Comparison of ENCODE assay signal across 27 mouse cellular contexts in genomic region chr7:102326323-102326722, GRCm38 (mm10). TPM values are rescaled to one million over a fixed set of nuclear protein-coding genes. Genes with fewer than 3 reads are reported as not detected.
DNase-seq lines count a peak whose midpoint lies in the region; ATAC-seq and TF ChIP-seq lines count a peak whose summit lies in the region.
"Had no signal": no experiment of that assay in that cellular context is flagged by ENCODE, and none has a peak within 500 bp of the region (broad histone marks: within the 10 kb centered on the region; RNA-seq: fewer than 3 reads in every experiment).

No protein-coding gene starts in this region.

- no peak for TF ChIP-seq CTCF in MEL (IDR thresholded peaks at IDR 0.05 in 2 of 3, conservative IDR thresholded peaks at IDR 0.05 in 1 of 3; ENCODE audit: control insufficient read depth in 1 of 3, insufficient read depth in 1 of 3, low read depth in 2 of 3, low read length in 3 of 3, poor library complexity in 1 of 3, severe bottlenecking in 1 of 3)
- no peak for TF ChIP-seq CTCF in kidney, adult 2 months (conservative IDR thresholded peaks at IDR 0.05; ENCODE audit: insufficient read depth, insufficient read length, low read depth, low read length)

- TF ChIP-seq EP300 in MEL (IDR thresholded peaks at IDR 0.05; ENCODE audit: low read depth in 1 of 2, low read length in 2 of 2): no peak

- DNase-seq in heart, adult 11 months: peak; percentile 55
- no peak for DNase-seq in heart, adult 8-10 months (ENCODE audit: low spot score)
- DNase-seq in MEL (ENCODE audit: low read depth, low spot score): no peak
- peak; percentile 32 for DNase-seq in naive thymus-derived CD4-positive, alpha-beta T cell, adult 2 months (ENCODE audit: low read depth)
- DNase-seq in kidney, adult 18-20 months: no peak
- DNase-seq in kidney, adult 2 months: no peak
- DNase-seq in lung, postnatal 14 days: no peak
- DNase-seq: adrenal gland, adult 8-10 months; adrenal gland, postnatal 25 days; cerebellum, adult 11-12 months; cerebellum, adult 8-10 months; cerebellum, postnatal 14 days; forebrain, postnatal 0 days; gastrocnemius, postnatal 25 days; heart, postnatal 10 days; heart, postnatal 36 days; kidney, adult 11 months had no signal

- H3K9ac ChIP-seq in MEL (ENCODE audit: control insufficient read depth, low read depth, low read length, poor library complexity, severe bottlenecking): no peak overlapping the region
- H3K9ac ChIP-seq: embryonic facial prominence, embryonic 12.5 days; embryonic facial prominence, embryonic 15.5 days; forebrain, postnatal 0 days; heart, embryonic 12.5 days; heart, embryonic 15.5 days; hindbrain, embryonic 13.5 days had no signal

- H3K79me2 ChIP-seq in MEL (ENCODE audit: control insufficient read depth, insufficient read depth, low read length, poor library complexity): peaks cover 6% of the 10 kb centered on the region; the same call in 1 of the 2 replicates

- ATAC-seq in activated CD4-positive, CD25-positive, alpha-beta regulatory T cell, adult 4 months: peak; percentile 38
- ATAC-seq: forebrain, embryonic 14.5 days; forebrain, postnatal 0 days; hindbrain, embryonic 16.5 days; Patski had no signal

- peaks cover 0 to 3% of the 10 kb centered on the region in 2 experiments; a peak in 1 of 4 replicates for H3K4me1 ChIP-seq in MEL (ENCODE audit: control insufficient read depth in 1 of 2, insufficient read depth in 2 of 2, low read length in 2 of 2)
- no peaks in the 10 kb centered on the region for H3K4me1 ChIP-seq in kidney, adult 2 months (ENCODE audit: control insufficient read depth, insufficient read depth, low read length)
- H3K4me1 ChIP-seq: embryonic facial prominence, embryonic 12.5 days; embryonic facial prominence, embryonic 15.5 days; hindbrain, embryonic 10.5 days; hindbrain, embryonic 13.5 days had no signal

- TF ChIP-seq POLR2A in MEL (IDR thresholded peaks at IDR 0.05; ENCODE audit: control insufficient read depth in 1 of 2, insufficient read depth in 1 of 2, low read depth in 1 of 2, low read length in 2 of 2, poor library complexity in 1 of 2): no peak
- TF ChIP-seq POLR2A in kidney, adult 2 months (IDR thresholded peaks at IDR 0.05; ENCODE audit: low read depth, low read length): no peak

- peaks cover 0 to 2% of the 10 kb centered on the region in 2 experiments; a peak in 2 of 4 replicates for H3K36me3 ChIP-seq in MEL (ENCODE audit: control insufficient read depth in 1 of 2, insufficient read depth in 2 of 2, low read length in 2 of 2)
- H3K36me3 ChIP-seq in kidney, adult 2 months (ENCODE audit: control insufficient read depth, insufficient read depth, low read length): no peaks in the 10 kb centered on the region
- H3K36me3 ChIP-seq: embryonic facial prominence, embryonic 12.5 days; embryonic facial prominence, embryonic 15.5 days; heart, embryonic 12.5 days; heart, embryonic 15.5 days; hindbrain, embryonic 10.5 days; hindbrain, embryonic 13.5 days had no signal

- H3K4me3 ChIP-seq in MEL (ENCODE audit: control insufficient read depth in 1 of 2, insufficient read depth in 1 of 2, low read depth in 2 of 2, low read length in 2 of 2): no peak overlapping the region
- no peak overlapping the region for H3K4me3 ChIP-seq in kidney, adult 2 months (ENCODE audit: insufficient read depth, low read depth, low read length)
- H3K4me3 ChIP-seq: embryonic facial prominence, embryonic 12.5 days; embryonic facial prominence, embryonic 15.5 days; heart, embryonic 12.5 days; heart, embryonic 15.5 days; hindbrain, embryonic 10.5 days; hindbrain, embryonic 13.5 days had no signal

- no peak overlapping the region for H3K27ac ChIP-seq in MEL (ENCODE audit: control insufficient read depth, low read depth, low read length)
- H3K27ac ChIP-seq in kidney, adult 2 months (ENCODE audit: insufficient read depth, low read depth, low read length): no peak overlapping the region
- H3K27ac ChIP-seq: embryonic facial prominence, embryonic 12.5 days; embryonic facial prominence, embryonic 15.5 days; heart, embryonic 15.5 days; hindbrain, embryonic 10.5 days; hindbrain, embryonic 13.5 days had no signal

- no peak for TF ChIP-seq RAD21 in MEL (IDR thresholded peaks at IDR 0.05; ENCODE audit: low read depth, low read length)

- H3K9me3 ChIP-seq in MEL (replicated peaks; ENCODE audit: insufficient read depth, low read length): no peaks in the 10 kb centered on the region
- H3K9me3 ChIP-seq: embryonic facial prominence, embryonic 12.5 days; embryonic facial prominence, embryonic 15.5 days; heart, embryonic 12.5 days; heart, embryonic 15.5 days; hindbrain, embryonic 10.5 days; hindbrain, embryonic 13.5 days had no signal

- no peaks in the 10 kb centered on the region for H3K27me3 ChIP-seq in MEL (ENCODE audit: control insufficient read depth in 1 of 2, insufficient read depth in 2 of 2, low read length in 2 of 2)
- no peaks in the 10 kb centered on the region for H3K27me3 ChIP-seq in kidney, adult 2 months (replicated peaks; ENCODE audit: control insufficient read depth, insufficient read depth, low read length)
- H3K27me3 ChIP-seq: embryonic facial prominence, embryonic 12.5 days; embryonic facial prominence, embryonic 15.5 days; heart, embryonic 12.5 days; heart, embryonic 15.5 days; hindbrain, embryonic 13.5 days; Patski had no signal

TF ChIP-seq in MEL, 35 proteins besides CTCF, POLR2A, EP300 and RAD21:
- no peak for TF ChIP-seq ETS1 (IDR thresholded peaks at IDR 0.05; ENCODE audit: low read depth, low read length)
- 0 out of 2 replicates have a peak, but pooled peaks have one; percentile 1 for TF ChIP-seq NELFE (IDR thresholded peaks at IDR 0.05; ENCODE audit: low read depth, low read length)
- no peak for TF ChIP-seq SMC3 (IDR thresholded peaks at IDR 0.05; ENCODE audit: low read depth, low read length)
- no peak for TF ChIP-seq JUND (IDR thresholded peaks at IDR 0.05; ENCODE audit: low read depth, low read length)

RNA-seq across cellular contexts. Expression of gene Stim1, which starts 58.7 kb away (rescaled TPM):
- 10 to 100 TPM; 21.9 to 25.1 (median 24.0) TPM for total RNA-seq in heart, adult 8-10 months (2022)
- 26.1 and 28.2 TPM in 2 replicates for total RNA-seq in MEL (2012; rRNA removed)
- 10 to 100 TPM in 1 of 2 experiments, not detected in 1; 65.0 TPM for polyA plus RNA-seq in MEL (2012; ENCODE audit: insufficient read depth in 1 of 2, insufficient read length in 2 of 2, low read depth in 1 of 2, low replicate concordance in 2 of 2, missing spikeins in 1 of 2)
- 10 to 100 TPM; 39.4 to 46.8 TPM for polyA plus RNA-seq in activated CD4-positive, CD25-positive, alpha-beta regulatory T cell, adult 4 months (2017; shearing (Covaris generic))
- 33.6 and 37.0 TPM in 2 replicates for polyA plus RNA-seq in kidney, adult 2 months (2012; rRNA removed)

Comparison
In these comparisons a context has a peak if more than half of its experiments do, and no peak if none do; other contexts are left out.
1. DNase-seq: peak in heart, adult 11 months (single experiment) and naive thymus-derived CD4-positive, alpha-beta T cell, adult 2 months (single experiment); none in heart, adult 8-10 months (single experiment), MEL (single experiment), kidney, adult 18-20 months (single experiment), kidney, adult 2 months (single experiment) and lung, postnatal 14 days (single experiment).